Mouse (Mus musculus) ovary, postnatal 36 days (tissue): Measurements from ENCODE around the gene Rnase11.
"Not testable (repeated sequence)": the region's sequence is repeated elsewhere in the genome, so short reads cannot be mapped to it uniquely, and the experiment has no call there.

Source experiments
- DNase-seq: peaks from one replicate; pipeline ENCODE4 v3.0.0; 2022; ENCODE audit warnings: low spot score, mixed read lengths

The Rnase11 gene

DNA sequence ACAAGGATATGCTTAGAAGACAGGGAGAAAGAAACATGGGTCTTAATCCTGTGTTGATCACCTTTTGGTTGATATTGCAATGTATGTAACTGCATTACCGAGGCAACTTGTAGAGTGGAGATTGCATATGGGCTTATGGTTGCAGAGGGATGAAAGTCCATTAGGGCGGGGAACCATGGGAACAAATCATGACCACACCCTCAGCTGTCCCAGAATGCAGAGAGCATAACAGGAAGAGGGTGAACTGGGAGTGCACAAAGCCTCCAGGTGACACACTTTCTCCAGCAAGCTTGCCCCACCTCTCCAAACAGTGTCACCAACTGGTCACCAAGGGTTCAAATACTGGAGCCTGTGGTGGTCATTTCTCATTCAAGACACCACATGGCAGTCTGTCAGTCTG is 31.1 kb upstream of the Rnase11 start:
- no peak for DNase-seq

DNA sequence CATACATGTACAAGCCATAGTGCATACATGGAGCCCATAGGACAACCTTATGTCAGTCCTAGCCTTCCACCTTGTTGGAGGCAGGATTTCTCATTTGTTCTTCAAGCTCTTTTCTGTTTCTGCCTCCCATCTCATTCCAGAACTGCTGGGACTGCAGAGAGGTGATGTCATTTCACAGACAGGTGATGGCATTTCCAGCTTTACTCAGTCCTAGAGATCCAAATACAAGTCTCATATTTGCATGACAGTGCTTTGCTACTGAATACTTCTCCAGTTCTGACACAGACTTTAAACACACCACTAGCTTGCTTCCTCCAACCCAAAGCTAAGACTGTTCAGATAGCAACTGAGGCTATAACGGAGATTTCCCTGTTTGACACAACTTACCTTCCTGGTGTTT is 29.2 kb upstream of the Rnase11 start:
- no peak for DNase-seq

DNA sequence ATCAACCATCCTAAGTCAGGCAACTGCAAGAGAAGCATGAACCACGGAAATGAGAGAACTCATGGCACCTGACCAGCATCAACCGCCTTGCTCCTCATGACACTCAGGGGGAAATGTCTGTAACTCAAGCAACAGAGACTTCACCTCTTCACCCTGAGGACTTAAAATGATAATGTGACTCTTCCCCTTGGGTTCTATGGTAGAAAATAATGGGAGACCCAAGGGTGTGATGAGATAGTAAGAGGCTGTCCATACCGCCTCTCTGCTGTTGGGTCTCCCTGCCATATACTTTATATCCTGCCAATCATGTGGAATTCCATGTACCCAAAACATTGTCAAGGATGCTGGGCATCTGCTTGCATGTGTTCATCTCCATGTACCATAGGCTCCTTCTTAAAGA is 24.4 kb upstream of the Rnase11 start, which contains the start of gene Olfr750:
TSS of gene Olfr750 (minus strand) at position 101 of the 400 bp plus-strand sequence.
- no peak for DNase-seq

DNA sequence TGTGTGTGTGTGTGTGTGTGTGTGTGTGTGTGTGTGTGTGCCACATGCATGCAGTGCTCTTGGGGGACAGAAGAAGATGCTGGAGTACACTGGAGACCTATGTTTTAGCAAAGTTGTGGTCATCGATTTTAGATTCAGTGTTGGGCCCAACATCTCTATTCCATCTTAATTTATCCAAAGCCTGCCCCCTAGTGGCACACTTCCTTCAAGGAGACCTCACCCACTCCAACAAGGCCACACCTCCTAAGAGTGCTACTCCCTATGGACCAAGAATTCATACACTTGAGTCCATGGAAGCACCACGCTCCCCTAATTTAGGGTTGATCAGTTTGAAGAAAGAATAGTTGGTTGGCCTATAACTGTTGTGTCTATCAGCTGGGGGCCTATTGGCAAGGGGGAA is 19.7 kb upstream of the Rnase11 start:
- DNase-seq: no peak

DNA sequence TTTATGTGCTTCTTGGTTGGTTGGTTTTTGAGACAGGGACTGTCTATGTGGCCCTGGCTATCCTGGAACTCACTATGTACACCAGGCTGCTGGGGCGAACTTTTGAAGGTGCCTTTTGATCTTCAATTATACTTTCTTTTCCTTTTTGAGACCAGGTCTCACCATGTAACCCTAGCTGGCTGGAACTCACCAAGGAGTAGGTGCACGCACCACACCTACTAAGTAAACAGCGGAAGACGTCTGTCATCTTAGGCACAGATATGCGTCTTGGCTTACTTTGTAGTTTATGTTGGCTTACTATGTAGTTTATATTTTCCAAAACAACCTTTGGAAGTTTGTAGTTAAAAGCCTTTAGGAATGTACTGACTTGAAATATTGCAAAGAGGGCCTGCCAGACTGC is 19.0 kb upstream of the Rnase11 start:
- DNase-seq: no peak

DNA sequence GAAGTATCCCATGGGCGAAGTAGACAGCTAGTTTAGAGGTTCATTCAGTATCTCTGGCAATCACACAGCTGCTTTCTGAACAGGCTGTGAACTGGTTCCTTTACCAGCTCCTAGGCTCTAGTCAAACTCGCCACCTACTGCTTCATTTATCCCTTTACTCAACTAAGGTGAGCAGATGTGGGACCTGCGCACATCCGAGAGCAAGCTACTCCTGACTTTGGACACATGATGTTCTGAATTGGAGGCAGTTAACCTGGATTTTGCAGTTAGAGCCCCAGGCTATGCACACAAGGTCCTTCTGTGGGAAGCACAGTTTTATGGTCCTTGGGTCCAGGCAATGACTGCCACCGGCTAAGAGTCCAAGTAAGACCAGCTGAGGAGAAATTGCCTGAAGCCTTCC is 10.8 kb upstream of the Rnase11 start:
- no peak for DNase-seq

DNA sequence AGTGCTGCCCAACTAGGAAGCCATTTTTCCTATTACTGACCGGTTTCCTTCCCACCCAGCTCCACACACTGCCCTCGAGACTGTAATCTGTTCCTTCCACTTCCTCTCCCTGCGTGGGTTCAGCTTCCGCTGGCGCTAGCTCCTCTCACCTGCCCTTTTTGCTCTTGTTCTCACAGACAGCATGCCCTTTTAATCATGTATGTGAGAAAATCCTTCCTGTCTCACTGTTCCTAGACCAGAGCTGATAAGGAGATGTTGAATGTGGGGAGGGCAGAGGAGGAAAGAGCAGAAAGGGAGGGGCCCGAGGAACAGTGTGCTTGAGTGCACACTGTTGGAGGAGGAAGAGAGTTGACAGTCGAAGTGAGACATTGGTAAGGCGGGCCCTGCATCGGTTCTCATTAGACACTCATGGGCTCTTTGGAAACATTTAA is 7.5 kb upstream of the Rnase11 start, which contains the start of gene Rnase12:
TSS of gene Rnase12 (minus strand) at position 261 of the 431 bp plus-strand sequence.
- no peak for DNase-seq

DNA sequence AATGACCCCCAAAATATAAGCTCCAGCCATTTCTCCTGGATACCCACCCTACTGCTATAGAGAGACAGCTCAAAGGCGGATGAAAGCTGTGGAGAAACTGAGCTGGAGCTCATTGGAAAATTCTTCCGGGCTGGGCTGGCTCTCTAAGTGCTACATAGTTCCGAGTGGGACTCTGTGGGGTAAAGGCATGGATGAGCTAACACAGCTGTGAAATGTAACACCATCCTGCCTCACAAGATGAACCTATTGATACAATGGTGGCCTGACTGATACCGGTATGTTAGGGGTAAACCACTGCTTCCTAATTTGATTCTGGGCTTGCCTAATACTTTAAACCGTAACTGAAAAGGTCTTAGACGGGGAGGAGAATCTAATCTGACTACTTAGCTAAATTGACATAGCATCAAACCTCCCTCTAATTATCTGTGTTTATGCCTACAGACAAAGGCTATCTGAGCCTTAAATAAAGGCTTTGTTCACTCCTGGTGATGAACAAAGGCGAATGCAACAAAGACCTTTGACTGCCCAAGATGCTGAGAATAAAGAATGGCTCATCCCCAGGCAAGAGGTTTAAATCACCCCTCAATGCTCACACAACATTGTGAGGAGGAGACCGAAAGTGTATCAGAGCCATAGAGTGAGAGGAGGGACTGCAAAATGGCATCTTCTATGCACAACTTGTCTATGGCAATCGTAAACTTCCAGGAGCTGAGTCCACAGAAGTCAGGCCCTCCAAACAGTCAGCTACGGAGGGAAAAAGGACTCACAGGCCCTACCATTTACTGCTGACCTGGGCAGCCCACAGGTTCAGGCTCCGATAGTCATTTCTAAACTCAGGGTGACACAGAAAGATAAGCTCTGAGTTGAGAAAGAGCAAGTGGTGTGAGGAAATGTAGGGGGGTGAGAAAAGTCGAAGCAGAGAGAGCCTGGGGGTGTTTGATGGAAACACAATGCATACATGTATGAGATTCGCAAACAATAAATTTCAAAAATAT is 4.6 kb upstream of the Rnase11 start:
- no peak for DNase-seq

DNA sequence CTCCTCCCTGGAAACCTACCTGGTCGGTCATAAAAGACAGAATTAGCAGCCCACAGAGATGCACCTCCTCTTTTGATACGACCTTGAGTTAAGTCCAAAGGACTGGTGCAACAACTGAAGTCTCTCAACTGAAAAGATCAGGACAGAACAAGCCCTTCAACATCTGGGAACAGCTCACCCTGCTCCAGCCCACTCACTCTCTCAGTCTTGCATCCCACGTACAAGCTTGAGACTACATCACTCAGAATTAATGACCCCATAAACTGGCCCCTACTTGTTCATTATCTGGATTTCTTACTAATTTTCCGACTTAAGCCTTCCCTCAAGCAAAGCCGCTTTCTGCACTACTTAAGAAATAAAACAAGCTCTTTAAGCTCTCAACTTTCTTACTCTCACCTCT is 3.2 kb upstream of the Rnase11 start:
- no peak for DNase-seq

DNA sequence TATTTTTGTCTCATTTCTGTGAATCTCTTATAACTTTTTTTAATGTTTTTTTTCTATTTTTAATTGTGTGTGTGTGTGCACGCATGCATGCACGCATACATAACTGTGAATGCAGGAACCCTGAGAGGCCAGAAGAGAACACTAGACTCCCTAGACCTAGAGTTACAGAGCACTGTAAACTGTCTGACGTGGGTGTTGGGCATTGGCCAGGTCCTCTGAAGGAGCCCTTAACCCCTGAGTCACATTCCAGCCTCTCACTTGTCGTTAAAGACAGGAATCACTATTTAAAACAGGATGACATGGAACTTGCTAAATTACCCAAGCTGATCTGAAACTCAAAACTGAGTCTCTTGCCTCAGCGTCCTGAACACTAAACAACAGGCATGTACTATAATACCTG is 2.0 kb upstream of the Rnase11 start:
- no peak for DNase-seq

DNA sequence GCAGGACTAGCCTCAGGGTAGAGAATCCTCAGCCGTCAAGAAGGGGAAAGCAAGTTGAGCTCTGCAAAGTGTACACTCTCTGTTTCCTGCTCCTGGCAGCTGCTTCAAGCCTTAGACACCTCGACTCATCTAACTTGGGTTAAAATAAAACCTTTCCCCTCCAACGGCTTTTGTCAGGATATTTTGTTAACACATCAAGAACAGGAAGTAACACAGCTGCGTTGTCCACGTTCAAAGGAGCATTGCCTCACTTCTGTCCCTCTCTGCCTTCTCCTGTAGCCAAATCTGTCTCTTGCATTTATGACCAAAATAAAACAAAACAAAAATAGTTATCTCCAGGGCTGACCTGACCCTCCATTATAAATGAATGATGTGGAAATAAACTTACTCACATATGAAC is 2.1 kb downstream of the Rnase11 start:
- DNase-seq: no peak

DNA sequence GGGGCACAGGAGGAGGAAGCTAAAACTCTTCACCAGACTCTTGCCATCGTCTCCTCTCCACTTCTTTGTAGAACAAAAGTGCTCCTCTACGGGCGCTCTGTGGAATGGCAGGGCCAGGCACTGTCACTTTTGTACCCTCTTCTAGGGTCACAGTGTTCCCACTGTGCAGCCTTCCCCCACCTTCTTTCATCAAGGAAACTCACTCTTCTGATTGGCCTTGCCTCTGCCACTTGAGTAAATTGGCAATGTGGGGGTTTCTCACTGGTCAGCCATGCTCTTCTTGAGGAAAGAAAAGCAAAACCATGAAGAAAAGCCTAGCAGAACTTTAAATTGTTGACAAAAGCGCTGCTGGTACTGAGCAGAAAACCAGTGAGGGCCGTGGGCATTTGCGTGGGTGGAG is 8.2 kb downstream of the Rnase11 start, which contains the start of gene Rnase9:
TSS of gene Rnase9 (minus strand) at position 101 of the 400 bp plus-strand sequence.
- no peak for DNase-seq

DNA sequence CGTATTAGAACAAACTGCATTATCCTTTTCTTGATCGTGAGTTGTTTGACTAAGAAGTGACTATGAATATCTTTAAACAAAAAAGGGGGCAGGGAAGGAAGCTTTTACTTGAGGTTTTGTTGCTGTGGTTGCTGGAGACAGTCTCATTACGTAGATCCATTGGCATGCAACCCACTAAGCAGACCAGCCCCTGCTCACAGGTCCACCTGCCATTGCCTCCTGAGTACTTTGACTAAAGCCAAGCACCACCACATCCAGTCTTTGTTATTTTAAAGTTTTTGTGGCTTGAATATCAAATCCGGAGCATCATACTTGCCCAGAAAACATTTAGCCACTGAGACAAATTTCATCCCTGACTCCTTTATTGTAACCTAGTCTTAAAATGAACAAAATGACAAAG is 13.7 kb downstream of the Rnase11 start:
- no peak for DNase-seq

DNA sequence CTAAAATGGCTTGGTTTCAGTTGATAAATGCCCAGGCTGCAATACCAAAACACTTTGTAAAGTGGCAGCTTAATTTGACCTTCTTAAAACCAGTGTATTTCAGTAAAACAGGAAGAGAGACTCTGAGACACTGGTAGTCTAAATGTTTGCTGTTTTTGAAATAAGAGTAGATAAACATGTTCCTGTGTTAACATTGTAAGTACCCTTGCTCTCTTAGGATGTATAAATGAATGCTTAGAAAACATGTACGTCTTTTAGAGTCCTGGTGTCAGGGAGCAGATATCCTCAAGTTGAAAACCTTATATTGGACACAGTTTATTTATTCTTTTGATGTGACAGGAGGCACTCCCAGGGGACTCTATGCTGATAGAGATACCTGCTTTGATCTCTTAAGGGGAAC is 14.8 kb downstream of the Rnase11 start:
- DNase-seq: no peak

DNA sequence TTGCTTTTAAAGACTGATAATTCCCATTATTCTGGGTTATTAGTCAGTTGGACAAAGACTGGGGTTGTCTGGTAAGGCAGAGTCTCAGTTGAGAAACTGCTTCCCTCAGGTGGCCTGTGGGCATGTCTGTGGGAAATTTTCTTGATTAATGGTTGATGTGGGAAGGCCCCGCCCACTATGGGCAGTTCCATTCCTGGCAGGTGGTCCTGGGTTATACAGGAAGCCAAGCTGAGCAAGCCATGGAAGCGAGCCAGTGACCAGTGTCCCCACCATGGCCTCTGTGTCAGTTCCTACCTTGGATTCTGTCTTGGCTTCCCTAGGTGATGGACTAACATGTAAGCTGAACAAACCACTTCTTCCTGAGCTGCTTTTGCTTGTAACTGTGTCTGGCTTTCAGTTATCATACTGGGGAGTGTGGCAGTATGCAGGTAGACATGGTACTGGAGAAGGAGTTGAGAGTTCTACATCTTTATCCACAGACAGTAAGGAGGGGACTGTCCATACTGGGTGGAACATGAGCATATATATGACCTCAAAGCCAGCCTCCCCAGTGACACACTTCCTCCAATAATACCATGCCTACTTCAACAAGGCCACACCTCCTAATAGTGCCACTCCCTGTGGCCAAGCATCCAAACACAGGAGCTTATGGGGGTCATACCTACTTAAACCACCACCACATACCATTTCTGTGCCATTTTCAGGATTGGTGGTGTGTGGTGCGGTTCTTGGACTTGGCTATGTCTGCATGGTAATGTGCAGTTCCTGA is 22.4 kb downstream of the Rnase11 start:
- no peak for DNase-seq

DNA sequence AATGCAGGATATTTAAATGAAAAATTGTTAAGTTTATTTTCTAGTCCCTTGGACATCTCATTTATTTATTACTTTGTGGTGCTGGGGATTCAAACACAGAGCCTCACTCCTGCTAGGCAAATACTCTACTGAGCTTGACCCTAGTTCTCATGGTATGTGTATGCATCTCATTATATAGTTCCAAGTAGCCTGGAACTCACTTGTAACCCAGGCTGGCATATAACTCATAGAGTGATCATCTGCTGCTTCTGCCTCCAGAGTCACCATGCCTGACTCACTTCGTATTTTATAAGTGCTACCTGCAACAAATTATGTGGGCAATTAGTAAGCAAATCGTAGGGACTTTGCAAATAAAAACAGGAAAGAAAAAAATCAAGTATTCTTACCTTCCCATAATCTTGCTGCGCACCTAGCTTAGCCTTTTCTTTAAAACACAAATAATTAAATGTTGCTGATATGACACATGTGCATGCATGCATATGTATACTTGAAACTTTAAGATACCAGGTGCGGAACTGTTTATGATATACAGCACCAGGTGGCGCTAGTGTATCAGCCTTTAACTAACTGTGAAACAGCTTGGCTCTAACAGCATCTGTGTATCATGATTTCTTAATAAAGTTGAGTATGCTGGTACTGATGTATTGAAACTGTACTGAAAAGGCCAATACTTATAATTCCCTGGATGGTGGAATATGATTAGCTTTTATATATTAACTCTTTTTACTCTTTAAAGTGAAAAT is 23.4 kb downstream of the Rnase11 start:
- peak; percentile 18 for DNase-seq

DNA sequence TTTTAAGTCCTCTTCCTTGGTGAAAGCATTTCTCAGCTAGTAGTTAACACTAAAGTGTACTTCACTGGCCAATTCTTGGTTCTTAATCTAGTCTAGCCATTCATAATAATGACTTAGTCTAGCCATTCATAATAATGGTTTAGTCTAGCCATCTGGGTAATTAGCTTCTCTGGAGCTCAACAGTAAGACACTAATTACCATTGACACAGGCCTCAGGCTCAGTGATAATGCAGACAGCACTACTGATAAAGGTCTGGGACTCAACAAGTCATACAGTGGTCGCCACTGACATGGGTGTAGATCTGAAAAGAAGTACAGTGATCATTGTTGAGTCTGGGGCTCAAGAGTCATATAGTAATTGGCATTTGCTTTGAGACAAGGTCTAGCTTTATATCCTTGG is 25.1 kb downstream of the Rnase11 start:
- no peak for DNase-seq

DNA sequence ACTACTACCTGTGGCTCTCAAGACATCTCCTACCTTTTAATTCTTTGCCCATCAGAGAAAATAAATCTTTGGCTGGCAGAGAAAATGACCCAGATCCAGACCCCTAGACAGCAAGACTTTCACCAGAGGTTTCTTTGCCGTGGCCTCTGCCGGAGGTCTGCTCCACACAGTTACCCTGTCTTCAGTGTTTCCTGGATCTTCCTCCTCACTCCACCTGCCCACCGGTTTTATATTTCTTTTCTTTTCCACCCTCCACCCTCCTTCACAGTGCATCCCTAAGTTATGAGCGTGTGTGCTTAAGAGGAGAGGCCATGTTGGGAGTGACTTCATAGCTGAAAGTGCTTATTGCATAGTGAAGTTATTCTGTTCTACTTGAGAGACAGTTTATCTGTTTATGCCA is 26.5 kb downstream of the Rnase11 start:
- no peak for DNase-seq

DNA sequence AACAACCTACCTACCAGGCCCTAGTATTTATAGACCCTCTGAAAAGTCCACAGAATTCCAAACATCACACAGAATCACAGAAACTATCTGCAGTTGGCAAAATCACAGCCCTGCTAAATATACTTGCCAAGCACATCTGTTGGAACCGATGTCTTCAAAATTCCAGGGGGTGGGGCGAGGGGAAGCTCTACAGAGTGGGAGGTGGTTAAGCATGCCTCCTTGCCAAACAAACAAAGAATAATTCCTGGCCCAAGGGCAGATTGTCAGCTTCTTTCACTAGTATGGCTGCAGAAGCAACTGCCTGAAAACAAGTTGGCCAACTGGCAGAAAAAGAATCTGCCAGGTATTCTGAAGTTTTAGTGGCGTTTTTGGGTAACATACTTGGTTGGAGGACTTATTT is 32.7 kb downstream of the Rnase11 start:
- DNase-seq: no peak

DNA sequence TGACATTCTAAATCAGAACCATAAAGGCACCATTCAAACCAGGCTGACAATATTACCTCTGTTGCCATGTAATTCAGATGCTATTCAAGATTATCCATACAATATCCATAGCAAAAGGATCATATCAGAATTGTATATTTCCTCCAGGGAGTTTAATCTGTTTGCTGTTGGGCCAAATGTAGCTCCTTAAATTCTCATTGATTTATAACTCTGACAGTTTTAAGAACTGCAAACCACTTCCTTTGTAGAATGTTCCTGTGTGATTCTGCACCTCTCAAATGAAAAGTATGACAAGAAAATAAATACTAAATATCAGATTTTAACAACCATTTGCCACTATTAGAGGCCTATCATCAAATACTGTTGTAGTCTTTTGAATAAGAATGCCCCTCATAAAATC is 34.2 kb downstream of the Rnase11 start:
- no peak for DNase-seq

DNA sequence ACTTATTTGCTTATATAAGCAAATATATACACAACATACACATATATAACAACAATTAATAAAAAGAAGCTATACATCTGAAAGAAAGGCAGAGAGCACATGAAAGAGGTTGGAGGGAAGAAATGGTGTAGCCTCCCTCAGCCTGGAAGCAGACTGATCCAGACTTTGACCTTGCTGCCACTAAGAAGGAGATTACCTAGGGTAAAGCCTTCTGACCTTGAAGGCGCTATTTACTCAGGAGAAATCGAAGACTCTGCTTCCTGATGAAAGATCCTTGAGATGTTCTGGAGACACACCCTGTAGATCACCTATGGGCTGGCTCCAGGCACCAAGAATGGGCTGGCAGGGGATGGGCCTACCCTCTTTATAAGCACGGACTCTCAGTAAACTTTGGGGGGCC is 35.2 kb downstream of the Rnase11 start:
- not testable (repeated sequence) for DNase-seq

DNA sequence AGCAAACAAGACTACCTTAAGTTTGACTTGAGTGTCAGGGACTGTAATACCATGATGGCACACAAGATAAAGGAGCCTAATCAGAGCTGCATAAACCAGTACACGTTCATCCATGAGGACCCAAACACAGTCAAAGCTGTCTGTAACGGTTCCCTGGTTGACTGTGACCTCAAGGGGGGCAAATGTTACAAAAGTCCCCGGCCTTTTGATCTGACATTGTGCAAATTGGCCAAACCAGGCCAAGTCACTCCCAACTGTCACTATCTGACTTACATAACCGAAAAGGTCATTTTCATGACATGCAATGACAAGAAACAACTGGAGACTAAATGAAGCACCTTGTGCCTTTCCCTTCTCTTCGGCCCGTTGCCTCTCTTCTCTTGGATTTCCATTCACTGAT is 40.4 kb downstream of the Rnase11 start:
- DNase-seq: no peak
